Mouse (Mus musculus) heart, embryonic 16.5 days (tissue): ENCODE data around the gene Foxn3. TPM values are rescaled to one million over a fixed set of nuclear protein-coding genes. Genes with fewer than 3 reads are reported as not detected.

Source experiments
- ATAC-seq: fragments of 200-750 bp; cut with Nextera tagmentation; replicated peaks from 2 replicates; pipeline ENCODE4 v1.8.0; 2017; ENCODE audit warnings: moderate number of reproducible peaks; ENCODE audit not compliant: insufficient read depth, low FRiP score; ENCODE audit errors: extremely low read depth
- H3K27ac ChIP-seq: fragments of 300-500 bp; sonication (generic); 2 replicates; pipeline ENCODE4 v1.5.1; 2014; ENCODE audit warnings: mild to moderate bottlenecking, low read length, control low read depth, moderate library complexity
- H3K27me3 ChIP-seq: fragments of 300-500 bp; sonication (generic); 2 replicates; pipeline ENCODE4 v1.6.1; 2014; ENCODE audit warnings: low read length, mixed read lengths; ENCODE audit not compliant: control insufficient read depth, insufficient read depth
- H3K36me3 ChIP-seq: fragments of 300-500 bp; sonication (generic); 2 replicates; pipeline ENCODE4 v1.6.1; 2014; ENCODE audit not compliant: control insufficient read depth, insufficient read depth
- H3K4me1 ChIP-seq: fragments of 300-500 bp; sonication (generic); 2 replicates; pipeline ENCODE4 v1.6.1; 2014; ENCODE audit warnings: low read length, mixed read lengths; ENCODE audit not compliant: control insufficient read depth, insufficient read depth
- H3K4me2 ChIP-seq: fragments of 300-500 bp; sonication (generic); 2 replicates; pipeline ENCODE4 v1.6.1; 2014; ENCODE audit warnings: low read depth, mild to moderate bottlenecking, control low read depth, low read length
- H3K4me3 ChIP-seq: fragments of 300-500 bp; sonication (generic); 2 replicates; pipeline ENCODE4 v1.5.1; 2014; ENCODE audit warnings: mild to moderate bottlenecking, control low read depth, low read length
- H3K9ac ChIP-seq: fragments of 300-500 bp; sonication (generic); 2 replicates; pipeline ENCODE4 v1.6.1; 2014; ENCODE audit warnings: low read length, control low read depth
- H3K9me3 ChIP-seq: fragments of 300-500 bp; sonication (generic); replicated peaks from 2 replicates; pipeline ENCODE4 v1.6.1; 2016; ENCODE audit warnings: low read length; ENCODE audit not compliant: control insufficient read depth
- WGBS: fragments of 180-500 bp; shearing (Covaris S2); extraction: QIAGEN DNeasy Blood & Tissue Kit; methylation state at CpG from one replicate; pipeline ENCODE4 v1.1.7; 2014; 5-methylcytosine and 5-hydroxymethylcytosine counted together
- polyA plus RNA-seq: library from polyadenylated mRNA; unstranded; fragments of >200 nt; fragmentation: Nextera tagmentation; extraction: Ambion mirVana; gene quantifications from 2 replicates; pipeline ENCODE4 v1.2.1, GENCODE M21; 2015

Gene Foxn3
- polyA plus RNA-seq, 1 experiment from 2014 or later = 52.1 TPM

GRCm38 (mm10) chr12:99498978-99499694, 64.2 kb downstream of the Foxn3 start:
- H3K9me3 ChIP-seq = peaks cover 1% of the 10 kb centered on the region; the same call in 1 of the 2 replicates
- no peak overlapping the region for H3K9ac ChIP-seq
- no peak overlapping the region for H3K4me3 ChIP-seq
- no peak overlapping the region for H3K4me2 ChIP-seq
- H3K36me3 ChIP-seq = peaks cover 1% of the 10 kb centered on the region; the same call in 1 of the 2 replicates
- no peak for ATAC-seq
- H3K4me1 ChIP-seq = no peaks in the 10 kb centered on the region
- 65% methylated on average over 9 of the region's 9 CpGs for WGBS
- H3K27ac ChIP-seq = no peak overlapping the region
- H3K27me3 ChIP-seq = no peaks in the 10 kb centered on the region

- H3K4me3 ChIP-seq = no peak overlapping the region
- peaks cover 5% of the 10 kb centered on the region; the same call in 1 of the 2 replicates for H3K36me3 ChIP-seq
- no peak overlapping the region for H3K9ac ChIP-seq
- H3K27me3 ChIP-seq = no peaks in the 10 kb centered on the region
- H3K4me1 ChIP-seq = no peaks in the 10 kb centered on the region
- H3K27ac ChIP-seq = no peak overlapping the region
- WGBS = 69% methylated on average over 18 of the region's 18 CpGs
- H3K4me2 ChIP-seq = no peak overlapping the region
- ATAC-seq = no peak
- H3K9me3 ChIP-seq = peaks cover 5% of the 10 kb centered on the region; the same call in 1 of the 2 replicates
Measured at GRCm38 (mm10) chr12:99498189-99498977, 65.0 kb downstream of the Foxn3 start.

DNA sequence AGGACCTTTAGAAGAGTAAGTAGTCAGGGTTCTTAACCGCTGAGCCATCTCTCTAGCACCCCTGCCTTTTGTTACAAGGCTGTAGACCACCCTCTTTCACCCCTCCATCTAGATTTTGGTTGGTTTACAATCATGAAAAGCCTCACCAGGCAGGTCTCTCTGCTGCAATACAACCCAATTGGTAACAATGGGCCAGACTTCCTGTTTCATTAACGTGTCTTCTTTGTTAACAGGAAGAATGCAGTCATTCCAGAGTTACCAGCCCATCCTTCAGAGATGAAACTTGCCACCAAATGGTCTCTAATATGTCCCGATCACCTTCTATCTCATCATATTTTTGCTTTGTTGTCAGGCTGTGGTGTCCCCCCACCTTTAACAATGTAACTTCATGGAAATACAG, 66.4 kb downstream of the Foxn3 start:
- peaks cover 5% of the 10 kb centered on the region; the same call in 1 of the 2 replicates for H3K9me3 ChIP-seq
- no peak for ATAC-seq
- H3K4me1 ChIP-seq = no peaks in the 10 kb centered on the region
- peaks cover 5% of the 10 kb centered on the region; the same call in 1 of the 2 replicates for H3K36me3 ChIP-seq
- H3K27me3 ChIP-seq = no peaks in the 10 kb centered on the region
- H3K27ac ChIP-seq = no peak overlapping the region
- no peak overlapping the region for H3K9ac ChIP-seq
- no peak overlapping the region for H3K4me2 ChIP-seq
- H3K4me3 ChIP-seq = no peak overlapping the region
- 82% methylated on average over 3 of the region's 3 CpGs for WGBS

- peaks cover 5% of the 10 kb centered on the region; the same call in 1 of the 2 replicates for H3K36me3 ChIP-seq
- WGBS = 87% methylated on average over 6 of the region's 6 CpGs
- no peak for ATAC-seq
- no peak overlapping the region for H3K27ac ChIP-seq
- no peaks in the 10 kb centered on the region for H3K4me1 ChIP-seq
- H3K27me3 ChIP-seq = no peaks in the 10 kb centered on the region
- no peak overlapping the region for H3K4me2 ChIP-seq
- H3K4me3 ChIP-seq = no peak overlapping the region
- H3K9me3 ChIP-seq = peaks cover 5% of the 10 kb centered on the region; the same call in 1 of the 2 replicates
- H3K9ac ChIP-seq = no peak overlapping the region
Measured at GRCm38 (mm10) chr12:99490216-99490615, 73.2 kb downstream of the Foxn3 start.

GRCm38 (mm10) chr12:99489001-99489592, 74.3 kb downstream of the Foxn3 start:
- ATAC-seq = no peak
- H3K27ac ChIP-seq = no peak overlapping the region
- no peaks in the 10 kb centered on the region for H3K27me3 ChIP-seq
- no peak overlapping the region for H3K4me2 ChIP-seq
- 78% methylated on average over 4 of the region's 4 CpGs for WGBS
- H3K9me3 ChIP-seq = peaks cover 3% of the 10 kb centered on the region; the same call in 1 of the 2 replicates
- H3K9ac ChIP-seq = no peak overlapping the region
- peaks cover 3% of the 10 kb centered on the region; the same call in 1 of the 2 replicates for H3K36me3 ChIP-seq
- no peak overlapping the region for H3K4me3 ChIP-seq
- H3K4me1 ChIP-seq = no peaks in the 10 kb centered on the region

GRCm38 (mm10) chr12:99480372-99480771, 83.0 kb downstream of the Foxn3 start:
- 90% methylated on average over 3 of the region's 3 CpGs for WGBS
- H3K36me3 ChIP-seq = no peaks in the 10 kb centered on the region; the same call in 1 of the 2 replicates
- H3K4me2 ChIP-seq = no peak overlapping the region
- peaks cover 3% of the 10 kb centered on the region for H3K9me3 ChIP-seq
- H3K27me3 ChIP-seq = no peaks in the 10 kb centered on the region
- no peak for ATAC-seq
- H3K27ac ChIP-seq = no peak overlapping the region
- H3K4me3 ChIP-seq = no peak overlapping the region
- no peak overlapping the region for H3K9ac ChIP-seq
- H3K4me1 ChIP-seq = no peaks in the 10 kb centered on the region

- no peaks in the 10 kb centered on the region for H3K27me3 ChIP-seq
- WGBS = 36% methylated on average over 5 of the region's 5 CpGs
- H3K9me3 ChIP-seq = peaks cover 3% of the 10 kb centered on the region
- no peak overlapping the region for H3K4me2 ChIP-seq
- H3K9ac ChIP-seq = no peak overlapping the region
- no peak overlapping the region for H3K4me3 ChIP-seq
- no peak overlapping the region for H3K27ac ChIP-seq
- H3K36me3 ChIP-seq = no peaks in the 10 kb centered on the region
- no peak for ATAC-seq
- peaks cover 2% of the 10 kb centered on the region; the same call in 1 of the 2 replicates for H3K4me1 ChIP-seq
Measured at GRCm38 (mm10) chr12:99474176-99474575, 89.2 kb downstream of the Foxn3 start.

DNA sequence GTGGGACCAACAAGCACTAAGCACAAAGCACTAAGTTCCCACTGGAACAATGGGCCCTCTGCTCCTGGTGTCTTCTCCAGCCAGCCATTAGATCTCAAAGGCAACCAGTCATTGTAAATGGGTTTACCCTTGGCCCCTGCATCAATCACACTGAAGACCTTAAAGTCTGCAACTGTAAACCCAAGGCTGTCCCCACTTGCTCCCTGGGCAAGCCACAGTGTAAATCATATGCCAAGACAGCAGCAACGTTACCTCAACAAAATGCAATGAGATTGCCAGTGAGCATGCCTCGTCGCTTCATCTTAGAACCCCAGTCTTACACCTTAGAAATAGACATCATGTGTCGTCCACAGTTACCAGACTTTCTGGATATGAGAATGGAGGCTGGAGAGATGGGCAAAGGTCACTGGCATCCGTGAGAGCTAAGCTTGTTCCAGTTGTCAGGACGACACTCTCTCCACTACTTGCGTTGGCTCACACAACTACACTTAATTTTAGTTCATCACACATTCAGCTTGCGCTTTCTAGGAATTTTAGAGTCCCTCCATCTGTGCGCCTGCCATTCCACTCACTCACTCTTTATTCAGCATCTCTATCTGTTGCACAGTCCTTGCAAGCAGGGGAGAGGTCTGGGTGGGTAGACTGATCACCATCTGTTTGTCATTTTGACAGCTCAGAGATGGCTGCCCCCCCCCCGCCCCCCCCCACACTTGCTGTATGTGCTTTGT, 89.8 kb downstream of the Foxn3 start:
- no peaks in the 10 kb centered on the region for H3K9me3 ChIP-seq
- no peak overlapping the region for H3K27ac ChIP-seq
- H3K27me3 ChIP-seq = no peaks in the 10 kb centered on the region
- H3K9ac ChIP-seq = no peak overlapping the region
- H3K4me2 ChIP-seq = no peak overlapping the region
- no peak overlapping the region for H3K4me3 ChIP-seq
- H3K4me1 ChIP-seq = peaks cover 2% of the 10 kb centered on the region; the same call in 1 of the 2 replicates
- no peak for ATAC-seq
- no peaks in the 10 kb centered on the region for H3K36me3 ChIP-seq
- 83% methylated on average over 10 of the region's 10 CpGs for WGBS
